Mouse (Mus musculus): Measurements from ENCODE around the gene F2.
A peak's percentile ranks its signal among the peaks of the same experiment; 100 is the strongest.
"Not testable (repeated sequence)": the region's sequence is repeated elsewhere in the genome, so short reads cannot be mapped to it uniquely, and the experiment has no call there.

The F2 gene

DNA sequence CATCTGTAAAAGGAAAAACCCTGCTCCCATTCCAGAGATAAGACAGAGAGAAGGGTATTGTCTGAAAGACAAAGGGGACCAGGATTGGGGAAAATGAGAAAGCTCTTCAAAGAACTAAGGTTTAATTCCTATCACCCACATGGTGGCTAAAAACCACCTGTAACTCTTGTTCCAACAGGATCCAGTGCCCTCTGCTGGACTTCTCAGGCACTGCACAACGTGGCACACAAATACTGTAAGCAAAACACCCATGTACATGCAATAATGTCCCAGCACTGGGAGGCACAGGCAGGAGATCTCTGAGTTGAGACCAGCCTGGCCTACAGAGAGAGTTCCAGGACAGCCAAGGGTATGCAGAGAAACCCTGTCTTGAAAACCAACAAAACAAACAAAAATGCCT, 10.5 kb upstream of the F2 start:
- DNase-seq (ENCODE audit: low spot score in 2 of 2), result peak; percentile 50 to 56

DNA sequence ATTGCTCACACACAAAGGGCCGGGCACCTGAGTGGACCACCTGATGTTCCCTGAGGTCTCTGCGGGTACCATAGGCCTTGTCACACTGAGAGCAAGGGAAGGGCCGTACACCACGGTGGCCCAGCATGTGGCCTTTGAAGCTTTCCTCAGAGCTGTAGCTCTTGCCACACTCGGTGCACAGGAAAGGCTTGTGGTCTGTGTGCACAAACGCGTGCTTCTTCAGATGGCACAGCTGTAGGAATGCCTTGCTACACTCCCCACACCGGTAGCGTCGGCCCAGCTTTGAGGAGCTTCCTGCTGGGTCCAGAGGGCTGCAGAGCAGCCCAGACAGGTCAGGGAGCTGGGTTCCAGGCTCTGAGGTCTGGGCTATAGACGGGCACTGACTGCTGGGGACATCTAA, 9.6 kb upstream of the F2 start:
- DNase-seq (ENCODE audit: low spot score in 2 of 2), result no peak

DNA sequence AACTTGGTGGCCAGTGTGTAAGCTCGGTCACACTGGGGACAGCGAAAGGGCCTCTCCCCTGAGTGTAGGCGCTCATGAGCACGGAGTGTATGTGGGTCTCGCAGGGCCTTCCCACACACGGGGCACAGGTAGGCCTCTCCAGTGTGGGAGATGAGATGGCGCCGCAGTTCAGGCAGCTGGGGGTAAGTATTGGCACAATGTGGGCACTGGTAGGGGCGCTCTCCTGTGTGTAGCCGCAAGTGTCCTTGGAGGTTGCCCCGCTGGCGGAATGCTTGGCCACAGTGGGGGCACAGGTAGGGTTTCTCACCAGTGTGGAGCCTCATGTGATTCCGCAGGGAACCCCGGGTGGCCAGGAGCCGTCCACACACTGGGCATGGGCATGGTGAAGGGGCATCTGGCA, 9.1 kb upstream of the F2 start:
- no peak for DNase-seq (ENCODE audit: low spot score in 2 of 2)

DNA sequence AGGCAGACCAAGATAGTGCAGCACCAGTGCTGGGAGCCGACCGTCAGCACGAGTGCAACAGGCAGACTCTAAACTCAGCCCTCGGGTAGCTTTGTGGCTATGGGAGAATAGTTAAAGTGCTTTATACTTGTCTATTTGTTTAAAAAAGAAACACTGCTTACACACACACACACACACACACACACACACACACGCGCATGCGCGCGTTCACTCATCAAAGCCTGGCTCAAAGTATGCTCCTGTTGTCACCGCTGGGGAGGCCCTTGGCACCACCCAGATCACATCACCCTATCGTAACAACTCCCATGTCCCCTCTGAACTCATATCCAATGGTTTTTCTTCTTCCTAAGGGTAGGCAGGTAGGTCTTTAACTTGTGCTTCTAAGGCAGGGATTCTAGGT, 7.8 kb upstream of the F2 start:
- no peak for DNase-seq (ENCODE audit: low spot score in 2 of 2)

DNA sequence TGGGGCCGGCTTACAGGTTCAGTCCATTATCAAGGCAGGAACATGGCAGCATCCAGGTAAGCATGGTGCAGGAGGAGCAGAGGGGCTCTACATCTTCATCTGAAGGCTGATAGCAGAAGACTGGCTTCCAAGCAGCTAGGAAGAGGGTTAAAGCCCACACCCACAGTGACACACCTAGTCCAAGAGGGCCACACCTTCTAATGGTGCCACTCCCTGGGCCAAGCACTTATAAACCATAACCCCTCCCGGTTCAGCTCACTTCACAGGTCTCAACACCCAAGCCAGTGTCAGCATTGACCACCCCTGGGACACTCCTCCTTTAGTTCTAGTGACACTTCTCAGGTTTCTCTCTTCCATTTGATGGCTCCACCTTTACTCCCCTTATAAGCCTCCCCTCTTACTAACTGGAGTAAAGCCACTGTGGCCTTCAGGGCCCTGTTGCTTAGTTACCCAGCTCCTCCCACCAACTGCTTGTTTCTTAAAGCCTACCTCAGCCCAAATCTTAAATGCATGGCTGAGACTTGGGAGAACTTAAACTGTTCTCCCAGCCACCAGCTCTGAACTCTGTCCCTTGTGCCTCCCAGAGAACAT, 6.7 kb upstream of the F2 start:
- DNase-seq (ENCODE audit: low spot score in 2 of 2), result no peak

DNA sequence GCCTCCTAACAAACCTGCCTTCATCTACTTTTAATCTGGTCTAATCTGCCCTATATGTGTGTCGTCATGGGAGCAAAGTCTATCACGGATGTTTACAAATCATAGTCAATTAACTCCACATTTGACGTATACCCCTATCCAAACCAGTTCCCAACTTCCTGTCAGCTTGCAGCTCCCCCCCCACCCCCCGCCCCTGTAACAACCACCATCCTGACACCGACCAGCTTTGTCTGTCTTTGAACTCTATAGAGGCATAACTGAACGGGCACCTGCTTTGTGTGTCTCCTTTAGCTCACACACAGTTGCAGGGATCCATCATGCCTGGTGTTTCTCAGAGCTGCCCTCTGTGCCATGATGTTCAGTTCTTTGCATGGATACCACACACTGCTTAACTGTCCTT, 2.7 kb upstream of the F2 start:
- DNase-seq (ENCODE audit: low spot score in 2 of 2), result no peak

DNA sequence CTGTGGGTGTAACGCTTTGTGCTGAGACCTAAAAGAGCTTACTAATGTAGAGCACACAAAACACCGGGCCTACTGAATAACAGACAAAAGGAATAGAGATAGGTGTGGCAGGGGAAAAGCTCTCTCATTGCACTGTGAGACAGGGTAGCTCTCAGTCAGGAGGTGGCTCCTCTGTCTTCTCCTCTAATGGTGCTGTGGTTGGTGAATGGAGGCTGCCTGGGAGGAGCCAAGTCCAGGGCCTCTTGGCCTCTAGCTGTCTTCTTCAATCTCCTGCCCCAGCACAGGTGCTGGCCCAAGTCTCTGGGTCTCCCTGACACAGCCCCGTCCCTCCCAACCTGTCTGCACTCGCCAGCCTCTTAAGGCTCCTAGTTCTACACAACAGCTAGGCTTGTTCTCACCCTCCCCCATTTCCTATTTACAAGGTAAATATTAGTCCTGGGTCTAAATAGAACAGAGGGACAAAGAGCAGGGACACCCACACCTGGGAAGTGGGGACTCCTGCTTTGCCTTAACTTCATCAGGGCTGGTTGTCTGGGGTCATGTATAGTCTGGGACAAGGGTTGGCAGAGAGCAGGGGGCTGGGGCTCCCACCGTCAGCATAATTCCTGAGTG, 619 bp upstream of the F2 start:
- DNase-seq (ENCODE audit: low spot score in 2 of 2), result no peak

DNA sequence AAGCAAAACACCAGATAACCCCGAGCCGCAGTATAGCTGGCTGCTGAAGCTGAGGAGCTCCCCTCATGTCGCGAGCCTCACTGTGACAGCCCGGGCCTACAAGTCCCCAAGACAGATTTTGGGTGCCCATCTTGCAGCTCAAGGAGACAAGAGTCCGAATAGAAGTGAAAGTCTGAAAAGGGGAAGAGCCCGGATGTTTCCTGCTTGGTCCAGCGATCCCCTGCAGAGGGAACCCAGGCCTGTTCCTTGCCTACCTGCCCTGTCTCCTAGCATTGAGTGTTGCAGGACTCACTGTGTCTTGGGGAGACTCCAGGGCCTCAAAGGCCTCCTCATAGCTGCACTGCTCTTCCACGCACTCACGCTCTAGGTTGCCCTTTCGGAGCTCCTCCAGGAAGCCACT, 728 bp downstream of the F2 start:
- no peak for DNase-seq (ENCODE audit: low spot score in 2 of 2)

DNA sequence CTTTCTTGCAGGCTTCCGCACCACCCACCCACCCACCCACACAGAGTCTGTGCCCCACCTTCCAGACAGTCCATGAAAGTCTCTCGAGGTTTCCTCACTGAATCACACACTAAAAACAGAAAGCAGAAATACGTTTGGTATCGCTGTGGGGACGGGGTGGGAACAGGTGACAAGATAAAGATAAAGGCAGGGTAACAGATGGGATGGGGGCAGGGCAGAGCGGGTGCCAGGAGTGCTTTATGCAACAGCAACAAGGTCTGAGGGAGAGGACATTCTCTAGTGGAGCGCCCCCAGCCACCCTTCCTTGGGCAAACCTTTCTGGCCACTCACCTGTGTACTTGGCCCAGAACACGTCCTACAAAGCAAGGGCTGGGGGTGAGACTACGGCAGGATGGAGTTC, 1.4 kb downstream of the F2 start:
- DNase-seq (ENCODE audit: low spot score in 2 of 2), result no peak

DNA sequence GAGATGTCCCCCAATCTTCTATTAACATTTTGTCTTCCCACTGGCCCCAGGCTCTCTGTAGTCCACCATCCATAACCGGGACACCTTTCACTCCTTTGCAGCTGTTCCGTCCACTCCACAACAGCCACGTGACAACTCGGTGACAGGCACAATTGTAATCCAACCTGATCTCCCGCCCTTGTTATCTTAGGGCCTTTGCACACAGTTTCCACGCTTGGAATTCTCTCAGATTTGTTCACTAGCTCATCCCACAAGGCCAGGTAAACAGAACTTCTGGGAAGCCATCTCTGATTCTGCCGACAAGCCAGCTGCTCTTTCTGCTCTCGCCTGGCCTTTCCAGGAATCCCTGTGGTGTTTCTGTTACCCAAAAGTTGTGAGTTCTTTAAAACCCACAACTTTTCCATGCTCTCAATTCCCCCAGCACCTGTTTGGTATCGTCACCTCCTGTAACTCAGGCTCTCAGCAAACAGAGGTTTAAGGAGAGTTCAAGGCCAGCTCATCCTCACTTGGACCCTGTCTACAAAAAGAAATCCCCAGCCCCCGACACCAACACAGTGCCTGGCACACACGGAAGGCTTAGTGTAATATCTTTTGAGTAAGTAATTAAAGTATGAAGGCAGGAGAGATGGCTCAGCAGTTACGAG, 2.8 kb downstream of the F2 start:
- DNase-seq (ENCODE audit: low spot score in 2 of 2), result no peak

DNA sequence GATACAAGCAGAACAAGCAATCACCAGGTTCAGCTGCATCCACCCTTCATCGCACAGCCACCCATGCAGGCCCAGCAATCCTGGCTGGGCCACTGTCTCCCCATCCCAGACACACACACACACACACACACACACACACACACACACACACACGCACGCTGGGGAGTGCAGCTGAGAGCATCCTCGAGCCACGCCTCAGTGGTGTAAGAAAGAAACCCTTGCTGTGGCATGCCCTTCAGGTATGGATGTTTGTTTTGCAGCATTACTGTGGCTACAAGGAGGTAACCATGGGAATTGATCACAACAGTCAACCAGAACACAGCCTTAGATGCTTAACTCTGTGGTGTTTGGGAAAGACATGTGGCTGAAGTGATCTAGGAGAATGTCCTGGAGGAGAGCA, 3.9 kb downstream of the F2 start:
- no peak for DNase-seq (ENCODE audit: low spot score in 2 of 2)

DNA sequence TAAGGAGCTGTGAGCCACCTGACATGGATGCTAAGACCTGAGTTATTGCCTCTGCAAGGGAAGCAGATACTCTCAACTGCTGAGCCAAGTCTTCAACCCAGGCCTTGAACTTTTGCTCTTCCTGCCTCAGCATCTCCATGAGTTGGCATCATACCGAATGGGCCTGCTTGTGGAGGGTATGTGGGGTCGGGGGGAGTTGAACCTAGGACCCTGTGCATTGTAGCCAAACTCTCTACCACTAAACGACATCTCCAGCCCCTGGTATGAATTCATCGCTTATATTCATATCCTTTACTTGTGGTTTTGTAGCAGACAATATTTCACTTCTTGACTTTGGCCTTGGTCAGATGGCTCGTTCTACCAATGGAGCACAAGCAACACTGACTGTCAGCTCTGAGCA, 4.4 kb downstream of the F2 start:
- no peak for DNase-seq (ENCODE audit: low spot score in 2 of 2)

DNA sequence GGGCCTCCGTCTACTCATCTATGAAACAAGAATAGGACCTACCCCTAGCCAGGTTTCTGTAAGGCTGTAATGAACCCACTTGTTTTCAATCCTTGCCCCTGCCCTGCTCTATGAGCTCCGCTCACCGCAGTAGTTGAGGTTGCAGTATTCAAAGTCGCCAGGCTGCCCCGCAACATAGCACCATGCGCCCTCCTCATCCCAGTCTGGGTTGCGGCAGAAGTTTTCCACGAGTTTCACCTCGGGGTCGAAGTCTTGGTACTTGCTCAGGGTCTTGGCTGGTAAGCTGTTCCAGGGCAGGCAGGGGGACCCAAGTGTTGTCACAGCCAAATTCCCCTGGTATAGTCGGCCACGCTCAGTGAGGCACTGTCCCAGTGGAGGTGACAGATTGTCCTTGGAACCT, 5.8 kb downstream of the F2 start:
- DNase-seq (ENCODE audit: low spot score in 2 of 2), result no peak

DNA sequence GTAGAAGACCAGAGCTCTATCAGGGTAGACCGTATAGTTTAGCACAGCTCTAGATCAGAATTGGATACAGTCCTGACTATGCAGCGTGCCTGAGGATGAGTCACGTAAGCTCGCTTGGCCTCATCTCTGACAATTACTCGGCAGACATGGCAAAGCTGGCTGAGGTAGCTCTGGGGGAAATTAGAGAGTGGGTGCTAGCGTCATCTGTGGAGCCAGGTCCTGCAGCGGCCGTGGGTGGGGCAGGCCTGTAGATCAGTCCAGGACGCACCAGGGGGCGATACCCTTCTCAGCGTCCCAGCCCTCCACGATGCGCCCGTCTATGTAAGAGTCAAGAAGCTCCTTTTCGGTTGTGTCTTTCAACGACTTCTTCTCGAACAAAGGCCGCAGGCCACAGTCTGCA, 6.5 kb downstream of the F2 start:
- peak; percentile 50 to 53 for DNase-seq (ENCODE audit: low spot score in 2 of 2)

DNA sequence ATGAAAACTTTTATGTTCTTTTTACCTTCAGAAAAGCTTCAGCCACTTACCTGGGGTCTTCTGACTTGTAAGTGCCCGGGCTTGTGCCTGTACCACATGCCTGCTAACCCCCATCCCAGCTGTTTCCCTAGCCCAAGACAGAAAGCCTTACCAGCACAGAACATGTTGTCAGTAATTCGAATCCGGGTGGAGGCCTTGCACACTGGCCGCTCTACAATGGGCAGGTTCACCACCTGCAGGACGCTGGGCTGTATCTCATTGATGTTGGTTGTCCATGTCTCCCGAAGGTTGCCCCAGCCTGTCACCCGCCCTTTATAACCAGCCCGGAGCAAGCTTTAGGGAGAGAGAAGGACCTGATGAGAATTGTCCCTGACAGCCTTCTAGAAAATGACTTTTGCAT, 8.0 kb downstream of the F2 start:
- DNase-seq (ENCODE audit: low spot score in 2 of 2), result no peak

DNA sequence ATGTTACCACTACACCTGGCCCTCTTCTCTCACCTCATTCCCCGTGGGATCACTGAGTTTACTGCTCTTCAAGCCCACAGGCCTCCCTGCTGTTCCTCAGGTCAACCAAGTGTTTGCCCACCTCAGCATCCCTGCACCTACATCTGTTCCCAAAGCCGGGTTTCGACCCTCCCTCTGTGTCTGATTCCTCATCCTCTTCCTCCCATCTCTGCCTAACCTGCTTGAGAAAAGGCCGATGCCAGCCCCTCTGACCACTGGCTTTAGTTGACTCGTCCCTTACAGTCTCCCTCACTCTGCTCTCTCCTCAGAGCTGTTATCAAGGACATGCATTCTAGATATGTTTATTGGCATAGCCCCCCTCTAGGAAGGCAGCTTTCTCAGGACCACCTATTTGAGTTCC, 8.7 kb downstream of the F2 start:
- no peak for DNase-seq (ENCODE audit: low spot score in 2 of 2)

DNA sequence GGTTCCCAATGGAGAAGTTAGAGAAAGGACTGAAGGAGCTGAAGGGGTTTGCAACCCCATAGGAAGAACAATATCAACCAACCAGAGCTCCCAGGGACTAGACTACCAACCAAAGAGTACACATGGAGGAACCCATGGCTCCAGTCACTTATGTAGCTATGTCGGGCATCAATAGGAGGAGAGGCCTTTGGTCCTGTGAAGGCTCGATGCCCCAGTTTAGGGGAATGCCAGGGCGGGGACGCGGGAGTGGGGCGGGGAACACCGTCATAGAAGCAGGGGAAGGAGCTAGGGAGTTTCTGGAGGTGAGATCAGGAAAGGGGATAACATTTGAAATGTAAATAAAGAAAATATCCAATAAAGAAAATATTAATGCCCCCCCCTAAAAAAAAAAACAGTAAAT, 12.8 kb downstream of the F2 start:
- DNase-seq (ENCODE audit: low spot score in 2 of 2), result not testable (repeated sequence)

DNA sequence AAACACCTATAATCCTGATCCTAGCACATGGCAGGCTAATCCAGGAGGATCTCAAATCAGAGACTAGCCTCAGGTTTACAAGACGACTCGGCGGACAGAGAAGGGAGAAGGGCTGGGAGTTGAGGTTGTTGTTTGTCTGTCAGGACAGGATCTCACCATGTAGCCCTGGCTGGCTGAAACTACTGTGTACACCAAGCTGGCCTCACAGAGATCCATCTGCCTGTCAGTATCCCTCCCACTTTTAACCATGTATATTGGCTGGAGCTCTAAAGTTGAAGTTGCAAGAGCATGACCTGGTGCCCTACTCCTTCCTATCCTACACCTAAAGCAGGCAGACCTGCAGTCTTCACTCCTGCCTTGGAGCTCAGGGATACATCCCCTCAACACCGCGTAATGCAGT, 13.9 kb downstream of the F2 start:
- DNase-seq (ENCODE audit: low spot score in 2 of 2), result no peak

DNA sequence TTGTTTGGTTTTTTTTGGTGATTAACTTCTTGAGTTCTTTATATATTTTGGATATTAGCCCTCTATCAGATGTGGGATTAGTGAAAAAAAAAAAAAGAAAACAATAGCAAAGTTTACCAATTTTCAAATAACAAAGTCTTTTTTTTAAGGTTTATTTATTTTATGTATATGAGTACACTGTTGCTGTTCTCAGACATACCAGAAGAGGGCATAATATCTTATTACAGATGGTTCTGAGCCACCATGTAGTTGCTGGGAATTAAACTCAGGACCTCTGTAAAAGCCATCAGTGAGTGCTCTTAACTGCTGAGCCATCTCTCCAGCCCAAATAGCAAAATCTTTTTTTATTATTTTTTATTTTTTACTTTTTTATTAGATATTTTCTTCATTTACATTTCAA, 26.8 kb downstream of the F2 start:
- not testable (repeated sequence) for DNase-seq (ENCODE audit: low spot score in 2 of 2)

DNA sequence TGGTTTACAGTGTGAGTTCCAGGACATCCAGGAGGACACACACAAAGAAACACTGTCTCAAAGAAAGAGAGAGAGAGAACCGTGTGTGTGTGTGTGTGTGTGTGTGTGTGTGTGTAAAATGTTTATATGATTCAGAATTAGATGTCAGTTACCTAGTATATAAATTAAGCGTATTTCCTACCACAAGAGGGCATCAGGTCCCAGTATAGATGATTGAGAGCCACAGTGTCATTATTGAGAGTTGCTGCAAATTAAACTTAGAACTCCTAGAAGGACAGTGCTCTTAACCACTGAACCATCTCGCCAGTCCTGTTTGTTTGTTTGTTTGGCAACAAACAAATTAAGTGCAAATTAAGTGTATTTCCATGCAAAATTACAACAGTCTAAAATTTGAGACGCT, 33.8 kb downstream of the F2 start:
- DNase-seq (ENCODE audit: low spot score in 2 of 2), result no peak

DNA sequence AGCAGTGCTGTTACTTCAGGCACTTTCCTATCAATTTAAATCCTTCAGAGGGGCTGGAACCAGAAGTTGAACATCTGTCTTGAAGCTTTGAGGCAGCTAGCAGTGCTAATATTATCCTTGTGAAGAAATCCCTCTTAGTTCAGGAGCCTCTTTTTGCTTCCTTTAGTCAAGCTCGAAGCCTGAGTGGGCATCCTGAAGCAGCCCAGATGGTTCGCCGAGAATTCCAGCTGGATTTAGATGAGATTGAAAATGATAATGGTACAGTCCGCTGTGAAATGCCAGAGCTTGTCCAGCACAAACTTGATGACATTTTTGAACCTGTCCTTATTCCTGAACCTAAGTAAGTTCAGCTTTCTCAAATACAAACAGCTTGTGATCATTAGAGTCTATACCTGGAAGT, 35.7 kb downstream of the F2 start:
- DNase-seq (ENCODE audit: low spot score in 2 of 2), result peak; percentile 26 to 37

DNA sequence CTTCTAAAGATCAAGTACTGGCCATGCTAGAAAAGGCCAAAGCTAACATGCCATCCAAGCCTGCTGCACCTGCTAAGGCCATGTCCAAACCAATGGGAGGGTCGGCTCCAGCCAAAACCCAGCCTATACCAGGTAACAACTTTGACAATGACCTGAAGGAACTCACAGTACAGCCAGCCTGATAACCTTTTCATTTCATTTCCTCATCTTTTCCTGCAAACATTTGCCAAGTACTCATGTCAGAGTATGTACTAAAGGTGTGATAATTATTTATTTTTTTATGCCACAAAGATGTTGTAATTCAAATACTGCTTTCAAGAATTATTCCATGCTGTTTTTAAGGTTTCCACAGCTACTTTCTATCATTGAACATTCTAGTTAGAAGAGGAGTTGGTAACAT, 50.0 kb downstream of the F2 start:
- no peak for DNase-seq (ENCODE audit: low spot score in 2 of 2)

DNA sequence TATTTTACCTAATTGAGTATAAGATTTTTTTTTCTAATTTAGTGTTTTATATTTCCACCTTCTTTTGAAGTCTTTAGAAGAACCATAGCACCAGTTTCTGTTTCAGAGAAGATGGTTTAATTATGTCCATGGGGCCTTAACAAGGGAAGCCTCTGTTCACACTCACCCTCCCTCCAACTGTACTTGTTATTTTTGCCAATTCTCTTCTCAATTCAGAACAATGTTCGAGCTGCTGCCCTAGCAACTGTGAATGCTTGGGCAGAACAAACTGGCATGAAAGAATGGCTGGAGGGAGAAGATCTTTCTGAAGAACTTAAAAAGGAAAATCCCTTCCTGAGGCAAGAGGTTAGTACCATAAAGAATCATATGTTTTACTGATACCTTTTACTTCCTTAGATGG, 55.3 kb downstream of the F2 start:
- peak; percentile 10 to 22 for DNase-seq (ENCODE audit: low spot score in 2 of 2)
